Mouse (Mus musculus): ENCODE measurements around the gene Zp1. TPM values are rescaled to one million over a fixed set of nuclear protein-coding genes. Genes with fewer than 3 reads are reported as not detected.

The Zp1 gene
- polyA plus RNA-seq, 1 experiment from 2014 or later: not detected

DNA sequence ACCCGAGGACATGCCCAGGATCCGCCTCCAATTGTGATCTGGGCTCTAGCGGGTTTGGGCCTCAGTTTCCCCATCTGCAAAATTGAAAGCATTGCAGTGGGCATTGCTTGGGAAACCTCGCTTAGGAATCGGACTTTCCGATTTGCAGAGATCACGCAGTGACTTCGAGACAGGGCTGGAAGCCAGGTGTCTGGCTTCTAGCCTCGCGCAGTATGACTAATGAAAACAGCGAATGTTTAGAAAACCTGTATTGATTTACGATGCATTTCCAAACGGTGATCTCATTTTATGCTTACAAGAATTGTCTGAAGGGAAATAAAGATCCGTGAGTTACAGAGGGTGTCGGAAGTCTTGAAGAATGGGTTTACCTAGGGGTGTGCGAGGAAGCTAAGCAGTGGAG, 24.7 kb downstream of the Zp1 start:
- peak; percentile 16; the same call in 1 of the 2 replicates for ATAC-seq
- Histone ChIP-seq H3K4me2 (ENCODE audit: low read depth, low read length) (peak overlapping the region; percentile 61), H3K27ac (ENCODE audit: low read length) (peak overlapping the region; percentile 95), H3K36me3 (ENCODE audit: control insufficient read depth, insufficient read depth, low read length) (peaks cover 13% of the 10 kb centered on the region), H3K9ac (ENCODE audit: low read depth, low read length) (peak overlapping the region; percentile 96), H3K27me3 (replicated peaks; ENCODE audit: control insufficient read depth, insufficient read depth, low read length) (no peaks in the 10 kb centered on the region), H3K9me3 (ENCODE audit: control insufficient read depth, low read length) (no peaks in the 10 kb centered on the region), H3K4me1 (ENCODE audit: control insufficient read depth, insufficient read depth, low read length) (peaks cover 16% of the 10 kb centered on the region), H3K4me3 (ENCODE audit: low read length) (peak overlapping the region; percentile 96)
- under 1% methylated on average over 16 of the region's 16 CpGs for WGBS

DNA sequence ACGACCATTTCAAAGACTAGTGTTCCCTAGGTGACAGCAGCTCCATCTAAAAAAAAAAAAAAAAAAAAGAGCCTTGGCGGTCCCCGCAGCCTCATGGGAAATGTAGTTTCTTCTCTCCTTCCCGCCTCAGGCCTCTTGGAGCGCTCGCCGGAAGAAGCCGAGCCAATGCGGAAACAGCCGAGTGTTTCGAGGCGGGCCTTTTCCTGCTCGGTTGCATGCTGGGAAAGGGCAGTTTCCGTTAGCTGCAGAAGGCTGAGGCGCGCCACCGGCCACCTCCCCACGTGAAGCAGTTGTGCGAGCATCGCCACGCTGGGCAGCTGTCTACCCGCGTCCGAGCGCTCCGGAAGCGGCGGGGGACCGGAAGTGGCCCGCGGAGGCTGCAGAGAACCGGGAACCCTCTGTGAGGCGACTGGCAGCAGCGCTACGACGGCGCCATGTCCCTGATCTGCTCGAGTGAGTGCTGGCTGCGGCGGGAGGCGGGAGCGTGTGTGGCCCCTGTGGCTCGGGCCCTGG, 25.4 kb downstream of the Zp1 start, which contains the start of gene Prpf19:
Prpf19 (plus strand) TSS at position 216 of the 513 bp plus-strand sequence.
- Histone ChIP-seq H3K4me3 (ENCODE audit: low read length) (peak within 1 kb of the TSS; percentile 96), H3K36me3 (ENCODE audit: control insufficient read depth, insufficient read depth, low read length) (peaks cover 7% of the 10 kb centered on the region), H3K9ac (ENCODE audit: low read depth, low read length) (peak within 1 kb of the TSS; percentile 96), H3K27ac (ENCODE audit: low read length) (peak within 1 kb of the TSS; percentile 95), H3K4me1 (ENCODE audit: control insufficient read depth, insufficient read depth, low read length) (peaks cover 16% of the 10 kb centered on the region), H3K4me2 (ENCODE audit: low read depth, low read length) (peak within 1 kb of the TSS; percentile 61), H3K9me3 (ENCODE audit: control insufficient read depth, low read length) (no peaks in the 10 kb centered on the region), H3K27me3 (replicated peaks; ENCODE audit: control insufficient read depth, insufficient read depth, low read length) (no peaks in the 10 kb centered on the region)
- peak; percentile 96 for ATAC-seq
- WGBS: under 1% methylated on average over 43 of the region's 43 CpGs

DNA sequence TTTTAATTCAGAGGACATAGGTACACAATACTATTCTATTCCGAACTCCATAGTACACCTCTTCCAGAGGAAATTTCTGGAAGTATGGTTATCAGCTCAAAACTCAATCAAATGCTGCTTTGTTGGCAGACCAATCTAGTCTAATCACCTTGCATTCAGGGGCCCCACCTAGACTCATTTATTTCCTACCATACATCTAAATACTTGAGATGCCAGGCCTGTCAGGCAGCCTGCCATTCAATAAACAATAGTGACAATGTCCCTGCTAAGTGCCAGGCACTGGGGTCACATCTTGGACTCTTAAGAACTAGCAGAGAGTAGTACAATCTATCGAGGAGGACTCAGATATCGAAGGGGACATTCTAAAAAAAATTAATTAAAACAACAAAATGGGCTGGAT, 28.2 kb downstream of the Zp1 start:
- H3K36me3 ChIP-seq (ENCODE audit: control insufficient read depth, insufficient read depth, low read length): no peaks in the 10 kb centered on the region
- no peak overlapping the region for H3K4me2 ChIP-seq (ENCODE audit: low read depth, low read length)
- no peak overlapping the region for H3K27ac ChIP-seq (ENCODE audit: low read length)
- no peaks in the 10 kb centered on the region for H3K27me3 ChIP-seq (replicated peaks; ENCODE audit: control insufficient read depth, insufficient read depth, low read length)
- no peak overlapping the region for H3K9ac ChIP-seq (ENCODE audit: low read depth, low read length)
- ATAC-seq: no peak
- no peaks in the 10 kb centered on the region for H3K9me3 ChIP-seq (ENCODE audit: control insufficient read depth, low read length)
- peaks cover 10% of the 10 kb centered on the region for H3K4me1 ChIP-seq (ENCODE audit: control insufficient read depth, insufficient read depth, low read length)
- 90% methylated on average over 3 of the region's 3 CpGs for WGBS
- no peak overlapping the region for H3K4me3 ChIP-seq (ENCODE audit: low read length)

DNA sequence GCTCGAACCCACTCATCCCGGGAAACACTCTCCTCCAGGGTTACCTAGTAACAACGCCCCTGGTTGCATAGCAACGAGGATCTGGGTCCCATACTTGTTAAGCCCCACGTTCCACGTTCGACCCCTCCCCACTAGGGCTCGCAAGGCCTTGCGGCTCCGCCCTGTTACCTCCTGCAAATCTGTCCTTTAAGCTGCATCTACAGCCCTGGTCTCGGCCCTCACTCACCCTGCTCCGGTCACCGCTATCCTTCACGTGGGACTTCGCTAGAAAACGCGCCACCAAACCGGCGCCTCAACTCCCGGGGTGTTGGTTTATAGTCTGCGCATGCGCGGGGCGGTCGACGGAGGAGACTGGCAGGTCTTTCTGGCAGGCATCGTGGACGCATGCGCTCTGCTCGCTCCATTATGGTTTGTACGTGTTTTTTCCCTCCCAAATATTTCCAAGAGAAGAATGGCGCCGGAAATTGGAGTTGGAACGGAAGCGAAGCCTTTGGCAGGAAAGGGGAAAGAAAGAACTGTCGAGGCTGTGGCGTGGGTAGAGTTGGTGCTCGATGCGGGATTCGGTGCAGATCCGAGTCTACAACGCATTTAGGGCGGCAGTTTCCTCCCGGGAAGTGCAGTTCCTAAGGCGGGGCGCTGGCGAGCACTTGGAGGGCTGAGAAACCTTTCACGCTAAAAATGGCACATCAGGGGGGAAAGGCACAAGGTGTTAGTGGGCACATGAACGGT, 38.8 kb downstream of the Zp1 start, which contains the start of gene Tmem109:
Tmem109 (minus strand) TSS at position 576 of the 729 bp plus-strand sequence.
- Histone ChIP-seq H3K9me3 (ENCODE audit: control insufficient read depth, low read length) (peaks cover 3% of the 10 kb centered on the region; the same call in 1 of the 2 replicates), H3K36me3 (ENCODE audit: control insufficient read depth, insufficient read depth, low read length) (no peaks in the 10 kb centered on the region), H3K4me1 (ENCODE audit: control insufficient read depth, insufficient read depth, low read length) (peaks cover 15% of the 10 kb centered on the region), H3K4me3 (ENCODE audit: low read length) (peak within 1 kb of the TSS; percentile 66), H3K9ac (ENCODE audit: low read depth, low read length) (peak within 1 kb of the TSS; percentile 74), H3K27me3 (replicated peaks; ENCODE audit: control insufficient read depth, insufficient read depth, low read length) (no peaks in the 10 kb centered on the region), H3K27ac (ENCODE audit: low read length) (peak within 1 kb of the TSS; percentile 89), H3K4me2 (ENCODE audit: low read depth, low read length) (peak within 1 kb of the TSS; percentile 93)
- under 1% methylated on average over 49 of the region's 49 CpGs for WGBS
- ATAC-seq: peak; percentile 89

DNA sequence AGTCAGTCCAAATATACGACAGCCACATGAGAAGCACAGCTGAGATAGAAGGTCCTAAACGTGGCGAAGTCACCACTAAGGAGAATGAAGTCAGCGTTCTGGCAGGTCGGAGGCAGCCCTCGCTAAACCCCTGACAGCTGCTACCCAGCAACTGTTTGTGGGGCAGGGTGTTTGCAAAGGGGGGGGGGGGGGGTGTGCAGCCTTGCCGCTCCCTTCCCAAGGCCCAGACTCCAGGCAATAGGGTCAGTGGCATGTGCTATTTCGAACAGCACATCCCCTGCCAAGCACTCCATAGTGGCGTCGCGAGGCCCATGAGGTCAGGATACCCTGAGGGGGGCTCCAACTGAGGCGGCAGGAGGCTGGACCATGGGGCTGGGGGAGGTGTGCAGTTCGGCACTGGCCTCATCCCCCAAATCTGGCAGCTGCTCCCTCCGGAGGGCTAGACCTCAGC, 39.4 kb downstream of the Zp1 start:
- Histone ChIP-seq H3K27ac (ENCODE audit: low read length) (peak overlapping the region; percentile 89), H3K9me3 (ENCODE audit: control insufficient read depth, low read length) (peaks cover 3% of the 10 kb centered on the region; the same call in 1 of the 2 replicates), H3K4me3 (ENCODE audit: low read length) (peak overlapping the region; percentile 66), H3K36me3 (ENCODE audit: control insufficient read depth, insufficient read depth, low read length) (no peaks in the 10 kb centered on the region), H3K9ac (ENCODE audit: low read depth, low read length) (peak overlapping the region; percentile 74), H3K4me1 (ENCODE audit: control insufficient read depth, insufficient read depth, low read length) (peaks cover 15% of the 10 kb centered on the region), H3K4me2 (ENCODE audit: low read depth, low read length) (peak overlapping the region; percentile 93), H3K27me3 (replicated peaks; ENCODE audit: control insufficient read depth, insufficient read depth, low read length) (no peaks in the 10 kb centered on the region)
- WGBS: 2% methylated on average over 14 of the region's 14 CpGs
- peak; percentile 72 for ATAC-seq

DNA sequence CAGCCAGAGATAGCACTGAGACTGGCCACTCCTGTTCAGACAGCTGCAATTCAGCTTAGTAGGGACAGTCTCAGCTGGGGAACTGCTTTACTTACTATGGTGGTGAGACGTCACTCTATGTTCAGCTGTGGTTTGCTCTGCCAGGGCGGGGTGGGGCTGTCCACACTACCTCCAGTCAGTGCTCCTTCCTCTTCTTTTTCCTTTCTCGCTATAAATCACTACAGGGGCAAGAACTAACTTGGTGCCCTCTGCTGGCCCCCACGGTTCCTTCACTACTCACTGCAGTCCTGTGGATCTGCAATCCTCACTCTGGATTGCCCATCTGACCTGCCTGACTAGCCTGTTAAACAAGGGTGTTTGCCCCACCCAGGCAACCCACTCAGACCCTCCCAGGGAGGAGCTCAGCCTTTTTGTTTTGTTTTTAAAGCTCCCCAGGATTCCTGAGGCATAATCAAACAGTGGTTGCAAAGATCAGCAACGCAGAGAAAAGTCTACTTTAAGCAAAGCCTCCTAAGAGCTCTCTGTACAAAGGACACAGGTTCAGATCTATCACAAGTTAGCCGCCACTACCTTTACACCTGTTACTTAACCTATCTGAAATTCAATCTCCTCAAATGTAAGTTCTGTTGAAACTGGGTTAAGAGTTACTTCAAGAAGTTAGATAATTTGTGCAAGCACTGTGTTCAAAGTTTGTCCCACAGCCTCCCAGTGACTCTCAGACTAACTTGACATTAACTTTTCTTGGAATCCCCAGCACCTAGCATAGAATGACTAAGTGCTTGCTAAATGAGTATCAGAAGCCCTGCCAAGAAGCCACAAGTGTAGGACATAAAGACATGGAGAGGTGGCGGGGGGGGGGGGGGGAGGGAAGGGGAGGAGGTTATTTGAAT, 40.1 kb downstream of the Zp1 start:
- Histone ChIP-seq H3K4me1 (ENCODE audit: control insufficient read depth, insufficient read depth, low read length) (peaks cover 15% of the 10 kb centered on the region), H3K4me3 (ENCODE audit: low read length) (peak overlapping the region; percentile 66), H3K36me3 (ENCODE audit: control insufficient read depth, insufficient read depth, low read length) (no peaks in the 10 kb centered on the region), H3K27ac (ENCODE audit: low read length) (no peak overlapping the region; the same call in 1 of the 2 replicates), H3K4me2 (ENCODE audit: low read depth, low read length) (peak overlapping the region; percentile 93), H3K9me3 (ENCODE audit: control insufficient read depth, low read length) (peaks cover 3% of the 10 kb centered on the region; the same call in 1 of the 2 replicates), H3K9ac (ENCODE audit: low read depth, low read length) (peak overlapping the region; percentile 74; the same call in 1 of the 2 replicates), H3K27me3 (replicated peaks; ENCODE audit: control insufficient read depth, insufficient read depth, low read length) (no peaks in the 10 kb centered on the region)
- peak; percentile 64 for ATAC-seq
- 39% methylated on average over 6 of the region's 7 CpGs for WGBS

DNA sequence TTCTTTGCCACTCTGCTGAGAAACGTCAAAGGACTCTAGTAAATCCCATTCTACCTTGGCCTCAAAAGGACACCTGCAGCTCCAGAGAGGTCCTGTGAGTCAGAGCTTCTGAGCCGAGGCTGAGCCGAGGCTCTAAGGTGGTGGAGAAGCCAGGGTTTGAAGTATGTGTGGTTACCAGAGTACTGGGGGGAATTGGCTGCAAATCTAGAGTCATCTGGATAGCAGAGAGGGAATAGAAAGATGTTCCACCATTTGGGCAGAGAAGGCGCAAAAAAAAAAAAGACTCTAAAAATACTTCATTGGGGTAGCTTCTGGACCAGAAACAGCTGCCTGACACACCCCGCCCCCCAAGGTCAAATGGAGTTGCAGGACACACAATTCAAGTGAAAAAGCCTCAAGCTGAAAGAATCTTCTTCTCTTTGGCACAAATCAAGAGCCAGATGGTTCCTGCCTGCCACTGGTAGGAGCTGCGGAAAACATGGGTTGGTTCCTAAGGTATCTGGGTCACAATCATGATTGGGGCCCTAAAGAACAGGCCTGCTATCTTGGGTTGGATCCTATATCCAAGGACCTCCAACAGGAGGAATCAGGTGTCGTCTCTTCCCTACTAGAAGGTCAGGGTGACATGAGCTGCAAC, 42.1 kb downstream of the Zp1 start:
- Histone ChIP-seq H3K4me1 (ENCODE audit: control insufficient read depth, insufficient read depth, low read length) (peaks cover 15% of the 10 kb centered on the region), H3K36me3 (ENCODE audit: control insufficient read depth, insufficient read depth, low read length) (peaks cover 7% of the 10 kb centered on the region), H3K9ac (ENCODE audit: low read depth, low read length) (no peak overlapping the region), H3K27ac (ENCODE audit: low read length) (no peak overlapping the region), H3K4me3 (ENCODE audit: low read length) (no peak overlapping the region), H3K4me2 (ENCODE audit: low read depth, low read length) (no peak overlapping the region), H3K27me3 (replicated peaks; ENCODE audit: control insufficient read depth, insufficient read depth, low read length) (no peaks in the 10 kb centered on the region), H3K9me3 (ENCODE audit: control insufficient read depth, low read length) (no peaks in the 10 kb centered on the region)
- 88% methylated on average over 7 of the region's 7 CpGs for WGBS
- ATAC-seq: no peak

DNA sequence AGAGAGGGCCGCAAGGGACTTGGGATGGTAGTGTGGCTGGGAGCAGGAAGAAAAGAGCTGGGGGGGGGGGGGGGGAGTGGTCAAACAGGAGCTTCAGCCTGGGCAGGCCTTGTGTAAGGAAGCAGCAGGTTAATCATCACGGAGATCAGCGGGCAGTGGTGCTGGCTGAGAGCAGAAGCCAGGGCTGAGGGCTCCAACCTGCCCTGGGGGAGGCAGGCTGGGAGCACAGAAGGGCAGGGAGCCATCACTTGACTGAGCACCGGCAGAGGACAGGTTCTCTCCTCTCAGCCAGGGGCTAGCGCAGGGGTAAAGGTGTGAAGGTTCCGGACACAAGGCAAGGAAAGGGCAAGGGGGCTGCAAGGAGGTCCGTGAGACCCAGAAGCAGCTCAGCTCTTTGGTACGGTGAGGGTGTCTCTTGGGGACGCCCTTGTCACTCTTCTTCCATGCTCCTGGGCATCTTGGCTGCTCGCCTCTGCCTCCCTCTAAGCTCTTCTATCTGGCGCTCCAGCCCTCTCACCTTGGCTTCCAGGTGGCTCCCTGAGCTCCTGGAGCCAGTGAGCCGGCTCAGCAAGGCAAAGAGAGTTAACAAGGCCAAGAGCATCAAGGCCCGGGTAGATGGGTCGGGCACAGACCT, 49.0 kb downstream of the Zp1 start:
- Histone ChIP-seq H3K4me1 (ENCODE audit: control insufficient read depth, insufficient read depth, low read length) (peaks cover 16% of the 10 kb centered on the region), H3K4me2 (ENCODE audit: low read depth, low read length) (no peak overlapping the region), H3K27ac (ENCODE audit: low read length) (no peak overlapping the region), H3K36me3 (ENCODE audit: control insufficient read depth, insufficient read depth, low read length) (peaks cover 22% of the 10 kb centered on the region), H3K27me3 (replicated peaks; ENCODE audit: control insufficient read depth, insufficient read depth, low read length) (no peaks in the 10 kb centered on the region), H3K4me3 (ENCODE audit: low read length) (no peak overlapping the region), H3K9me3 (ENCODE audit: control insufficient read depth, low read length) (no peaks in the 10 kb centered on the region), H3K9ac (ENCODE audit: low read depth, low read length) (no peak overlapping the region)
- no peak for ATAC-seq
- 77% methylated on average over 14 of the region's 14 CpGs for WGBS
